In the genomic region with DNA sequence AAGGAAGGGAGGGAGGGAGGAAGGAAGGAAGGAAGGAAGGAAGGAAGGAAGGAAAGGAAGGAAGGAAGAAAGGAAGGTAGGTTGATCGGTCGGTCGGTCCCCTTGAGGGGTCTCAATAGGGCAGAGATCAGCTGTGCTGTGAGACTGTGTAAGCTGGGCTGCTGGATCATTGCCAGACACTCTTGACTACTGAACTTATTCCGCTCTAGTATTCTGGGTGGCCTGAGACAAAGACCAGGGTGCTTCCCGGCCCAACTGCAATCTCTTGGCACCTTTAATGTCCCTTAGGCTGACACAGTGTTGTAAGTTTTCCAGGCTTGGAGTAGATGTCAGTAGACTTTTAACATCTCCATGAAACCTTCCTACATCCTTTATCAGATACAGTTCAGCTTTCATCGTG, we compare ENCODE assay signal across 29 mouse cellular contexts. TPM values are rescaled to one million over a fixed set of nuclear protein-coding genes. Genes with fewer than 3 reads are reported as not detected.
"Had no signal": no experiment of that assay in that cellular context is flagged by ENCODE, and none has a peak within 500 bp of the region (broad histone marks: within the 10 kb centered on the region; RNA-seq: fewer than 3 reads in every experiment).

No protein-coding gene starts in this region.

- H3K4me3 ChIP-seq: gastrocnemius, adult 2 months; heart, adult 2 months; heart, embryonic 10.5 days; heart, embryonic 12.5 days; hindbrain, embryonic 10.5 days; hindbrain, embryonic 12.5 days; intestine, embryonic 15.5 days; layer of hippocampus, adult 2 months; left cerebral cortex, adult 2 months; limb, embryonic 10.5 days; limb, embryonic 12.5 days; liver, embryonic 13.5 days; liver, embryonic 15.5 days had no signal

- H3K9ac ChIP-seq: heart, embryonic 12.5 days; hindbrain, embryonic 12.5 days; hindbrain, embryonic 14.5 days; intestine, embryonic 15.5 days; limb, embryonic 12.5 days; liver, embryonic 13.5 days; liver, embryonic 15.5 days had no signal

- H3K4me1 ChIP-seq: heart, embryonic 10.5 days; heart, embryonic 12.5 days; hindbrain, embryonic 10.5 days; hindbrain, embryonic 12.5 days; intestine, embryonic 15.5 days; limb, embryonic 10.5 days; limb, embryonic 12.5 days; liver, embryonic 13.5 days; liver, embryonic 15.5 days had no signal

- ATAC-seq: forebrain, embryonic 16.5 days; hindbrain, embryonic 16.5 days; inflammation-experienced regulatory T-cells, adult 6 months; intestine, embryonic 15.5 days; intestine, postnatal 0 days had no signal

- H3K27ac ChIP-seq: gastrocnemius, adult 2 months; heart, adult 2 months; heart, embryonic 10.5 days; hindbrain, embryonic 10.5 days; hindbrain, embryonic 12.5 days; hindbrain, embryonic 14.5 days; intestine, embryonic 15.5 days; layer of hippocampus, adult 2 months; left cerebral cortex, adult 2 months; limb, embryonic 10.5 days; limb, embryonic 12.5 days; liver, embryonic 13.5 days; liver, embryonic 15.5 days had no signal

- H3K4me2 ChIP-seq: heart, embryonic 12.5 days; hindbrain, embryonic 12.5 days; hindbrain, embryonic 14.5 days; intestine, embryonic 15.5 days; limb, embryonic 12.5 days; liver, embryonic 11.5 days; liver, embryonic 13.5 days; liver, embryonic 15.5 days had no signal

- DNase-seq: gastrocnemius, adult 2 months; gastrocnemius, postnatal 10 days; gastrocnemius, postnatal 25 days; heart, adult 2 months; heart, postnatal 10 days; heart, postnatal 4 days; liver; liver, embryonic 13.5 days had no signal

- H3K9me3 ChIP-seq: heart, embryonic 10.5 days; heart, embryonic 12.5 days; hindbrain, embryonic 10.5 days; hindbrain, embryonic 12.5 days; intestine, embryonic 15.5 days; limb, embryonic 10.5 days; limb, embryonic 12.5 days; liver, embryonic 13.5 days; liver, embryonic 15.5 days had no signal

- H3K27me3 ChIP-seq: heart, embryonic 12.5 days; hindbrain, embryonic 12.5 days; intestine, embryonic 15.5 days; limb, embryonic 12.5 days; liver, embryonic 13.5 days; liver, embryonic 15.5 days had no signal

RNA-seq across cellular contexts. Expression of a gene that starts 7.3 kb away (rescaled TPM):
- polyA plus RNA-seq: forebrain, embryonic 16.5 days; frontal cortex, adult 2 months; heart, adult 2 months; heart, embryonic 10.5 days; heart, embryonic 12.5 days; heart, embryonic 14.5 days; heart, embryonic 16.5 days; hindbrain, embryonic 10.5 days; hindbrain, embryonic 12.5 days; hindbrain, embryonic 14.5 days; hindbrain, embryonic 16.5 days; inflammation-experienced regulatory T-cells, adult 6 months; intestine, embryonic 15.5 days; intestine, postnatal 0 days; kidney, adult 2 months; kidney, embryonic 14.5 days; limb, embryonic 10.5 days; limb, embryonic 12.5 days; liver, embryonic 13.5 days; liver, embryonic 15.5 days had no signal
